Mouse (Mus musculus) liver, postnatal 0 days (tissue): ENCODE results near the gene Kctd5. TPM values are rescaled to one million over a fixed set of nuclear protein-coding genes. Genes with fewer than 3 reads are reported as not detected.
"Not testable (repeated sequence)": the region's sequence is repeated elsewhere in the genome, so short reads cannot be mapped to it uniquely, and the experiment has no call there.

Source experiments
- ATAC-seq: fragments of 200-750 bp; cut with Nextera tagmentation; 2 replicates; pipeline ENCODE4 v1.8.0; 2017; ENCODE audit warnings: mild to moderate bottlenecking, moderate library complexity
- DNase-seq: peaks from one replicate; pipeline ENCODE4 v3.0.0-alpha.2; 2016
- H3K27ac ChIP-seq: fragments of 300-500 bp; sonication (generic); 2 replicates; pipeline ENCODE4 v1.5.1; 2014; ENCODE audit warnings: antibody characterized with exemption, moderate library complexity, mild to moderate bottlenecking, low read depth
- H3K27me3 ChIP-seq: fragments of 300-500 bp; sonication (generic); 2 replicates; pipeline ENCODE4 v1.6.1; 2014; ENCODE audit warnings: low read length, control low read depth, mixed read lengths; ENCODE audit not compliant: insufficient read depth
- H3K36me3 ChIP-seq: fragments of 300-500 bp; sonication (generic); replicated peaks from 2 replicates; pipeline ENCODE4 v1.6.1; 2014; ENCODE audit warnings: mild to moderate bottlenecking, control low read depth, low read length, moderate library complexity, mixed read lengths; ENCODE audit not compliant: insufficient read depth
- H3K4me1 ChIP-seq: fragments of 300-500 bp; sonication (generic); 2 replicates; pipeline ENCODE4 v1.6.1; 2014; ENCODE audit warnings: antibody characterized with exemption, mild to moderate bottlenecking, control low read depth; ENCODE audit not compliant: insufficient read depth
- H3K4me2 ChIP-seq: fragments of 300-500 bp; sonication (generic); 2 replicates; pipeline ENCODE4 v1.6.1; 2014; ENCODE audit warnings: low read depth, mild to moderate bottlenecking, low read length, moderate library complexity, mixed read lengths
- H3K4me3 ChIP-seq: fragments of 300-500 bp; sonication (generic); 2 replicates; pipeline ENCODE4 v1.5.1; 2014; ENCODE audit warnings: low read depth, low read length
- H3K9ac ChIP-seq: fragments of 300-500 bp; sonication (generic); replicated peaks from 2 replicates; pipeline ENCODE4 v1.6.1; 2014; ENCODE audit warnings: mild to moderate bottlenecking, moderate library complexity
- H3K9me3 ChIP-seq: fragments of 300-500 bp; sonication (generic); 2 replicates; pipeline ENCODE4 v1.6.1; 2016; ENCODE audit warnings: mild to moderate bottlenecking, control low read depth, low read length, mixed read lengths
- CTCF ChIP-seq: sonication (generic); IDR thresholded peaks from 2 replicates; pipeline ENCODE4 v1.5.1; 2016; ENCODE audit warnings: antibody characterized with exemption, low read depth
- EP300 ChIP-seq: IDR thresholded peaks from 2 replicates; pipeline ENCODE4 v1.6.1; 2016; ENCODE audit warnings: antibody characterized with exemption, low read depth, mild to moderate bottlenecking
- whole genome bisulfite sequencing: fragments of 180-500 bp; shearing (Covaris S2); extraction: QIAGEN DNeasy Blood & Tissue Kit; methylation state at CpG from one replicate; pipeline ENCODE4 v1.1.7; 2014; ENCODE audit not compliant: insufficient replicate concordance; 5-methylcytosine and 5-hydroxymethylcytosine counted together
- polyA plus RNA-seq: library from polyadenylated mRNA; unstranded; fragments of >200 nt; fragmentation: Nextera tagmentation; extraction: Ambion mirVana; gene quantifications from 2 replicates; pipeline ENCODE4 v1.2.1, GENCODE M21; 2015

Kctd5 gene
- polyA plus RNA-seq, 1 experiment from 2014 or later, result 7.7 TPM

- no peak overlapping the region for H3K9ac ChIP-seq
- no peak for DNase-seq
- WGBS, result 91% methylated on average over 4 of the region's 4 CpGs
- no peaks in the 10 kb centered on the region for H3K4me1 ChIP-seq
- no peak overlapping the region for H3K27ac ChIP-seq
- no peaks in the 10 kb centered on the region for H3K9me3 ChIP-seq
- TF ChIP-seq EP300, result no peak
- no peak for TF ChIP-seq CTCF
- no peak overlapping the region for H3K4me2 ChIP-seq
- ATAC-seq, result no peak
- H3K27me3 ChIP-seq, result no peaks in the 10 kb centered on the region
- H3K36me3 ChIP-seq, result peaks cover 59% of the 10 kb centered on the region
- no peak overlapping the region for H3K4me3 ChIP-seq
These were observed 25.1 kb upstream of the Kctd5 start for GRCm38 (mm10) chr17:24098354-24098753.

GRCm38 (mm10) chr17:24090575-24090974 lies 17.3 kb upstream of the Kctd5 start:
- no peak for DNase-seq
- TF ChIP-seq EP300 (no peak), CTCF (no peak)
- no peak overlapping the region for H3K4me2 ChIP-seq
- ATAC-seq, result no peak
- no peak overlapping the region for H3K4me3 ChIP-seq
- H3K27ac ChIP-seq, result no peak overlapping the region
- H3K9ac ChIP-seq, result no peak overlapping the region
- H3K4me1 ChIP-seq, result peaks cover 5% of the 10 kb centered on the region
- WGBS, result 78% methylated on average over 1 of the region's 1 CpGs
- peaks cover 66% of the 10 kb centered on the region for H3K36me3 ChIP-seq
- H3K27me3 ChIP-seq, result no peaks in the 10 kb centered on the region
- no peaks in the 10 kb centered on the region for H3K9me3 ChIP-seq

- not testable (repeated sequence) for DNase-seq, H3K9ac ChIP-seq, H3K9me3 ChIP-seq, H3K4me1 ChIP-seq, H3K4me3 ChIP-seq, H3K4me2 ChIP-seq, H3K27ac ChIP-seq, H3K27me3 ChIP-seq, ATAC-seq
- whole genome bisulfite sequencing, result 91% methylated on average over 4 of the region's 4 CpGs
- peaks cover 57% of the 10 kb centered on the region for H3K36me3 ChIP-seq
These were observed 13.1 kb upstream of the Kctd5 start for GRCm38 (mm10) chr17:24086399-24086798.

GRCm38 (mm10) chr17:24084593-24084992 lies 11.3 kb upstream of the Kctd5 start:
- no peak for TF ChIP-seq EP300
- TF ChIP-seq CTCF, result no peak
- Histone ChIP-seq H3K9ac (no peak overlapping the region), H3K27ac (no peak overlapping the region), H3K9me3 (no peaks in the 10 kb centered on the region), H3K4me2 (no peak overlapping the region), H3K27me3 (no peaks in the 10 kb centered on the region), H3K4me1 (peaks cover under 1% of the 10 kb centered on the region), H3K36me3 (peaks cover 57% of the 10 kb centered on the region), H3K4me3 (no peak overlapping the region)
- DNase-seq, result no peak
- no peak for ATAC-seq
- WGBS, result 53% methylated on average over 1 of the region's 1 CpGs

GRCm38 (mm10) chr17:24077101-24077500 lies 3.8 kb upstream of the Kctd5 start:
- Histone ChIP-seq H3K4me3 (no peak overlapping the region), H3K9me3 (no peaks in the 10 kb centered on the region), H3K27ac (no peak overlapping the region), H3K4me2 (no peak overlapping the region), H3K36me3 (peaks cover 42% of the 10 kb centered on the region), H3K27me3 (no peaks in the 10 kb centered on the region), H3K9ac (no peak overlapping the region), H3K4me1 (peaks cover 5% of the 10 kb centered on the region)
- DNase-seq (no peak), ATAC-seq (no peak)
- 84% methylated on average over 2 of the region's 2 CpGs for WGBS
- TF ChIP-seq CTCF, result no peak
- TF ChIP-seq EP300, result no peak

- Histone ChIP-seq H3K9me3 (no peaks in the 10 kb centered on the region), H3K9ac (no peak overlapping the region), H3K4me3 (no peak overlapping the region), H3K36me3 (no peaks in the 10 kb centered on the region), H3K27me3 (no peaks in the 10 kb centered on the region), H3K27ac (no peak overlapping the region), H3K4me2 (no peak overlapping the region), H3K4me1 (peaks cover 11% of the 10 kb centered on the region)
- no peak for TF ChIP-seq CTCF
- TF ChIP-seq EP300, result no peak
- DNase-seq (no peak), ATAC-seq (no peak)
- 80% methylated on average over 3 of the region's 3 CpGs for WGBS
These were observed 3.8 kb downstream of the Kctd5 start for GRCm38 (mm10) chr17:24069531-24069930.

- no peak overlapping the region for H3K4me3 ChIP-seq
- H3K27ac ChIP-seq, result no peak overlapping the region
- no peaks in the 10 kb centered on the region for H3K36me3 ChIP-seq
- no peaks in the 10 kb centered on the region for H3K27me3 ChIP-seq
- no peak for DNase-seq
- TF ChIP-seq EP300 (no peak), CTCF (no peak)
- H3K9ac ChIP-seq, result no peak overlapping the region
- H3K4me2 ChIP-seq, result no peak overlapping the region
- H3K9me3 ChIP-seq, result no peaks in the 10 kb centered on the region
- H3K4me1 ChIP-seq, result peaks cover 11% of the 10 kb centered on the region
- 91% methylated on average over 5 of the region's 5 CpGs for WGBS
- ATAC-seq, result no peak
These were observed 5.0 kb downstream of the Kctd5 start for GRCm38 (mm10) chr17:24068271-24068670.
